Mouse (Mus musculus): ENCODE measurements around the gene Akap8. TPM values are rescaled to one million over a fixed set of nuclear protein-coding genes. Genes with fewer than 3 reads are reported as not detected.
A peak's percentile ranks its signal among the peaks of the same experiment; 100 is the strongest.

Akap8 gene
- polyA plus RNA-seq, 1 experiment from 2014 or later, result 100 TPM

DNA sequence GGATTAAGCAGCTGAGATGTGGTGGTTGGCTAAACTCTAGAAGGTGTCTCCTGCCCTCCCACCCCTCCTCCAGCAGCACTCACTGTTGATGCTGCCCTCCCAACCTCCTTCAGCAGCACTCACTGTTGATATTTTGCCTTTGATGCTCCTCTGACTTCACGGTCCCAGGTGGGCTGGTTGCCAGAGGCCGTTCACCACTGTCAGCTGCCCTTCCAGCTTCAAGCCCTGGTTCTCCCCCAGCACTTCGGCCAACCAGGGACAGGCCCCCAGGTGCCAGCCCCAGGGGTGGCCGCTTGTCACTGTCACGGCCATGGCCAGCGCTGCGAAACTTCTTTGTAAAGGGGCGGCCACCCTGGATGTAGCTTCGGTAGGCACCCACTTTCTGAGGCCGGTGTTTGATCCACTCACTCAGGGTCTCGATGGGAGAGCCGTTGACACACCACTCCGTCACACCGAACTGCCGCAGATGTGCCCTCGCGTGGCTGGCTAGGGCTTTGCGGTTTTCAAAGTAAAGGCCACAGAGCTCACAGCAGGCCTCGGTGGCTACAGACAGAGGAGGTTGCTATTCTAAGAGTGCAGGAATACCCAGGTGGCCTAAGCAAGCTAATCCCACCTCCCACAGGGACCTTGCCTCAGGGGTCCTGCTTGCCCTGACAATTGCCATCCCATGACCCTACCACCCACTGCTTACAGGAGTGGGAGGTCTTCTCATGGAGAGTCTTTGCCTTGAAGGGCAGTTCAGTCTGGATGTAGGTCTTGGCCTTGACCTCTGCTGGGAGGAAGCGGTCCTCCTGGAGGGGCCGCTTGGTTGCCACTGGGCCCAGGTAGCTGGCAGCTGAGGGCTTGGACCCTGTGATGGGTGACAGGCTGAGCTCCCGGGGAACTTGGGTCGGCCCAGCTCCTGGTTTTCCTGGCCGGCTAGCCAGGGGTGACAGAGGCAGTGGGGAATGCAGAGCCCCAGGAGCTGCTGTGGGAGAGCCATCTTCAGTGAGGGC is 36.0 kb upstream of the Akap8 start:
- Histone ChIP-seq H3K27me3 (replicated peaks) (no peaks in the 10 kb centered on the region), H3K36me3 (peaks cover 79% of the 10 kb centered on the region), H3K9ac (replicated peaks) (no peak overlapping the region), H3K4me3 (replicated peaks) (no peak overlapping the region), H3K4me2 (no peak overlapping the region), H3K4me1 (peaks cover 15% of the 10 kb centered on the region), H3K9me3 (replicated peaks) (no peaks in the 10 kb centered on the region), H3K27ac (replicated peaks) (no peak overlapping the region)
- WGBS, result 85% methylated on average over 24 of the region's 24 CpGs
- ATAC-seq (ENCODE audit: low FRiP score), result no peak

DNA sequence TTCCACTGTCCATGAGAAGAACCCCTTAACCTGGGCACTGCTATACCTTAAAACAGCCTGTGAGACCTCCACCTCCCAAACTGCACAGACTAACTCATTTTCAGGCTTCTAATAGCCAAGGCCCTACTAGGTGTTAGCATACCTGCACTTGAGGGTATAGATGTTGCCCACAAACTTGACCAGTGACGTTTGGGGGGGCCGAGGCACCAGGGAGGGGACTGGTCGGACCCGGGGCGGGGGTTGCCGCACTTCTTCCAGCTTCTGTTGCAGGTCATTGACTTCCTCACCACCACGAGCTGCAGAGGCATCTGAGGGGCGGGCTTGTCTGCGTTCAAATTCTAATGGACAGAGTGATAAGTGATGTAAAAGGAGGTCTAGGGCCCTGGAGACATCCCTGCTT is 35.2 kb upstream of the Akap8 start:
- no peak overlapping the region for H3K4me3 ChIP-seq (replicated peaks)

DNA sequence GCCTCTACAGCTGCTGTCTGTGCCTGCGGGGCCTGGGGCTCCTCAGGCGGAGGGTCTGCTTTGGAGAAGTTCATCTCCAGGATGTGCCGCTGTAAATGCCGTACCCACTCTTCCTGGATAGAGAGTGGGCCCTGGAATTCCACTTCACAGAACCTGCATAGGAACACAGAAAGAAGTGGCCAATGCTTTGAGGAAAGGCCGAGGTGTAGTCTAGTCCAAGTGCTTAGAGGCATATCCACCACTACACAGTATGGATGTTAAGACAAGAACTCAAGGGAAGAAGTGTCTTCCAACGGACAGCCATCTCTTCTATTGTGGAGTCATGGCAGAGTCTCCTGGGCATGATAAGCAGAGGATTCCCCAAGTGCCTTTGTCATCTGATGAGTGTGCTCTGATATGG is 34.0 kb upstream of the Akap8 start:
- H3K27ac ChIP-seq (replicated peaks), result 0 out of 2 replicates have a peak overlapping the region, but pooled peaks have one; percentile 56
- H3K4me1 ChIP-seq, result peaks cover 14% of the 10 kb centered on the region
- 91% methylated on average over 6 of the region's 6 CpGs for WGBS
- no peak overlapping the region for H3K4me2 ChIP-seq
- H3K27me3 ChIP-seq (replicated peaks), result no peaks in the 10 kb centered on the region
- H3K9me3 ChIP-seq (replicated peaks), result no peaks in the 10 kb centered on the region
- H3K4me3 ChIP-seq (replicated peaks), result no peak overlapping the region
- H3K9ac ChIP-seq (replicated peaks), result no peak overlapping the region
- no peak for ATAC-seq (ENCODE audit: low FRiP score)
- H3K36me3 ChIP-seq, result peaks cover 62% of the 10 kb centered on the region

More for the DNA sequence above, 35.2 kb upstream of the Akap8 start:
- peaks cover 75% of the 10 kb centered on the region for H3K36me3 ChIP-seq
- WGBS, result 81% methylated on average over 9 of the region's 9 CpGs
- H3K9me3 ChIP-seq (replicated peaks), result no peaks in the 10 kb centered on the region
- no peak overlapping the region for H3K4me2 ChIP-seq
- H3K4me1 ChIP-seq, result peaks cover 13% of the 10 kb centered on the region
- ATAC-seq (ENCODE audit: low FRiP score), result no peak
- no peaks in the 10 kb centered on the region for H3K27me3 ChIP-seq (replicated peaks)
- no peak overlapping the region for H3K27ac ChIP-seq (replicated peaks)
- no peak overlapping the region for H3K9ac ChIP-seq (replicated peaks)

DNA sequence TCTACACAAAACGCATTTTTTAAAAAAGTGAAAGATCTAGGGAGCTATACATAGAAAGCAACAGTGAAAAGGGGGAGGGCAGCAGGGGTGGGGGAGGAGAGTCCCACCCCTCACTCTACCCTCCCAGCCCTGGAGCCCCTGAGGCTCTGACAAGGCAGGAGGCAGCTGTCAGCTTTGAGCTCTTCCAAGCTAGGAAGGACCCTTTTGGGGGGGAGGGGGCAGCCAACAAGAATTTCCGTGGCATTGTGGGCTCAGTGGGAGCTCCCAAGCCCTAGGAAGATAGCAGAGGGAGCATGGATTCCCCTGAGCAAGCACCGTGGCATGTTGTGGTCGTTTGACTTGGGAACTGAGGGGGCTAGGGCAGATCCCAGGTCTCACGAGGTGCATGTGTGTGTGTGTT is 33.2 kb upstream of the Akap8 start:
- no peak overlapping the region for H3K4me3 ChIP-seq (replicated peaks)
- H3K27ac ChIP-seq (replicated peaks), result peak overlapping the region; percentile 56
- H3K4me2 ChIP-seq, result no peak overlapping the region
- no peaks in the 10 kb centered on the region for H3K27me3 ChIP-seq (replicated peaks)
- H3K4me1 ChIP-seq, result peaks cover 17% of the 10 kb centered on the region
- 54% methylated on average over 5 of the region's 5 CpGs for WGBS
- H3K36me3 ChIP-seq, result peaks cover 54% of the 10 kb centered on the region
- H3K9ac ChIP-seq (replicated peaks), result no peak overlapping the region
- no peak for ATAC-seq (ENCODE audit: low FRiP score)
- H3K9me3 ChIP-seq (replicated peaks), result no peaks in the 10 kb centered on the region

DNA sequence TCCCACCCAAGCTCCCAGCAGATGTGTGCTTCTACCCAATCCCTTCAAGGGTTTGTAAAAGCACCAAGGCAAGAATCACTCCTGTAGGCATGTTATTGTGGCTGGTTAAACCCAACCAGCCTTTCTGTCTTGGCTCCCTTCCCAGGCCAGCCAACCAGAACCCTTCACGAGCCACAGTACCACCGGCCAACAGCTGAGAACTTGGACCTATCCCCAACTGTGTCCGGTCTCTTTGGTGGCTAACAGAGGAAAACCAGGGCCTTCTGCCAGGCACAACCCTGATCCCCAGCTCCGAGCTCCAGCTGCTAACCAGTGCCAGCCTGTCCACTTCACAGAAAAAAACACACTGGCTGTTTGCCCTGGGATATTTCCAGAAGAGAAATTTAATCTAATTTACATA is 32.7 kb upstream of the Akap8 start:
- no peak for ATAC-seq (ENCODE audit: low FRiP score)
- Histone ChIP-seq H3K4me1 (peaks cover 23% of the 10 kb centered on the region), H3K9ac (replicated peaks) (no peak overlapping the region), H3K36me3 (peaks cover 49% of the 10 kb centered on the region), H3K4me3 (replicated peaks) (no peak overlapping the region), H3K4me2 (no peak overlapping the region), H3K27ac (replicated peaks) (peak overlapping the region; percentile 56), H3K9me3 (replicated peaks) (no peaks in the 10 kb centered on the region), H3K27me3 (replicated peaks) (no peaks in the 10 kb centered on the region)
- WGBS, result 64% methylated on average over 4 of the region's 4 CpGs

DNA sequence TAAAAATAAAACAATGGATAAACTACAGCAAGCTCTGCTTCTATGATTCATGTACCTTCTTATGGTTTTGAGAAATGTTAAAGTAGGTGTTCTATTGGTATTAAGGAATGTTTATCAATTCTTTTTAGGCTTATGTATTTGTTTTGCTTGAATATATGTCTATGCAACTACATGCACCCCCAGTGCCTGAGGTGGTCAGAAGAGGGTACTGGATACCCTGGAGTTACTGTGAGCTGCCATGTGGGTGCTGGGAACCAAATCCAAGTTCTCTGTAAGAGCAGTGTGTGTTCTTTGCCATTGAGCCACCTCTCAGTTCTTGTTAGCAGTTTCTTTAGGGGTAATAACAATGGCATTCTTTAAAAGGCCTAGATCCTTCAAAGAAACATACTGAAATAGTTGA is 30.7 kb upstream of the Akap8 start:
- no peak for ATAC-seq (ENCODE audit: low FRiP score)
- no peak overlapping the region for H3K27ac ChIP-seq (replicated peaks)
- H3K27me3 ChIP-seq (replicated peaks), result no peaks in the 10 kb centered on the region
- H3K4me3 ChIP-seq (replicated peaks), result no peak overlapping the region
- H3K4me2 ChIP-seq, result no peak overlapping the region
- H3K4me1 ChIP-seq, result peaks cover 35% of the 10 kb centered on the region
- no peak overlapping the region for H3K9ac ChIP-seq (replicated peaks)
- H3K9me3 ChIP-seq (replicated peaks), result no peaks in the 10 kb centered on the region
- H3K36me3 ChIP-seq, result peaks cover 29% of the 10 kb centered on the region

DNA sequence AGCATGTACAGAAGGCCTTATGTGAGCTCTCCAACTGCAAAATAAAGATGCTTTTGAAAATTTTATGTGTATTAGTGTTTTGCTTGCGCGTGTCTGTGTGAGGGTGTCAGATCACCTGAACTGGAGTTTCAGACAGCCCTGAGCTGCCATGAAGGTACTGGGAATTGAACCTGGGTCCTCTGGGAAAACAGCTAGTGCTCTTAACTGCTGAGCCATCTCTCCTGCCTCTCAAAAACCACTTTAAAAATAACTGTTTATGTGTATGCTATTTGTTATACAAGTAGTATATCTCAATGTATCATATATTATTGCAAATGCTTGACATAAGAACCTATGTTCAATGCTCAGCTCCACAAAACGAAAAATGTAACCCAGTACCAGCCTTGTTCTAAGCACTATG is 30.2 kb upstream of the Akap8 start:
- peaks cover 35% of the 10 kb centered on the region for H3K4me1 ChIP-seq
- WGBS, result 79% methylated on average over 3 of the region's 3 CpGs

DNA sequence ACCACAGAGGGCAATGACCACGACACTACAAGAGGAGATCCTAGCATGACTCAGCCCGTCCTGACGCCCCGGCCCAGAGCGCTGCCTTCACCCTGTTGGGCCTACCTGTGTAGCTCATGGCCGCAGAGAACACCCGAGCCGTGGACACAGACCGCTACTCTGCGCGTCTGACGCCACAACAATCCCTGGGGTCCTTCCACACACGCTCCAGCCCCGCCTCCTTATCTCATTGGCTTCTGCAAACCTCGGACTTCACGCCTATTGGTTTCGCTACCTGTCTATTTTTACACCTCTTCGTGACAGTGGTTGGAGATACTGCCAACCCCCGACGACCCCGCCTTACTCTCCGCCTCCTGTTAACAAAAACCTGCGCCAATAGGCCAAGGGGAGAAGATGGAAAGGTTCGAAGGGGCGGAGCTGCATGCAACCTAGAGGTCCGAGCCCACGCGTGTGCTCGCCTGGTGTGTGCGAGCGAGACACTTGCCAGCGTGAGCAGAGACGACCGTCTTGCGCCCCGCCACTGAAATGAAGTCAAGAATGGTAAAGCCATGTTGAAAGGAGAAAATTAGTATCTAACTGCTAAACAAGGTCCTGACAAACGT is 29.4 kb upstream of the Akap8 start, which contains the start of gene Akap8l:
Gene Akap8l (minus strand): TSS at position 226 of the 602 bp plus-strand sequence.
- peaks cover 17% of the 10 kb centered on the region for H3K36me3 ChIP-seq
- peak within 1 kb of the TSS; percentile 89 for H3K4me3 ChIP-seq (replicated peaks)
- H3K27me3 ChIP-seq (replicated peaks), result no peaks in the 10 kb centered on the region
- ATAC-seq (ENCODE audit: low FRiP score), result peak; percentile 97
- peak within 1 kb of the TSS; percentile 92 for H3K27ac ChIP-seq (replicated peaks)
- peaks cover 35% of the 10 kb centered on the region for H3K4me1 ChIP-seq
- H3K9ac ChIP-seq (replicated peaks), result peak within 1 kb of the TSS; percentile 92
- no peaks in the 10 kb centered on the region for H3K9me3 ChIP-seq (replicated peaks)
- peak within 1 kb of the TSS; percentile 86 for H3K4me2 ChIP-seq
- under 1% methylated on average over 37 of the region's 37 CpGs for WGBS

More for the DNA sequence above, 30.2 kb upstream of the Akap8 start:
- Histone ChIP-seq H3K27me3 (replicated peaks) (no peaks in the 10 kb centered on the region), H3K9me3 (replicated peaks) (no peaks in the 10 kb centered on the region), H3K9ac (replicated peaks) (no peak overlapping the region; the same call in 1 of the 2 replicates), H3K27ac (replicated peaks) (no peak overlapping the region), H3K4me3 (replicated peaks) (peak overlapping the region; percentile 89; the same call in 1 of the 2 replicates), H3K36me3 (peaks cover 24% of the 10 kb centered on the region), H3K4me2 (peak overlapping the region; percentile 86)
- ATAC-seq (ENCODE audit: low FRiP score), result no peak

DNA sequence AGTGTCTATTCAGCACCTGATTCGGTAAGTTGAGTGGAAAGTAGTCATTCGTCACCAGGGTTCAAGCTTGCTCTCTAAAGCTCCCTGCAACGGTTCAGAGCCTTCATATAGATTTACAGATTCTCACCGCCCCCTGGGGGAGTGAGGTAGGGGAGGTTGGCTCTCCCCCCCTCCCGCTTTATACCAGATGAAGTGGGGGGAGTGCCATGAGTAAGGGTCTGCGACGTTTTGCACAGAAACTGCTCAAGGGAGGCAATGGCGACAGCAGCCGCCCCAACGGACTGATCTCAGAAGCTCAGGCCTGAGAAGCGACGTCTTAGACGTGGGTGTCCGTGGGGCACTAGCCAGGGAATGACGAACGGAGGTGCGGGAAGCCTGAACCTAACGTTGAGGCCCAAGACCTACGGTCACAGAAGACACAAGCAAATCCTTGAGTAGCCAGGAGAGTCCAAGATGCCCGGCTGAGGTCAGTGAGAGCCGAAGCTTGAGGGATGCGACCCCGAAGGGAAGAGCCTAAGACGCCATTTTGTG is 28.9 kb upstream of the Akap8 start:
- peak overlapping the region; percentile 86 for H3K4me2 ChIP-seq
- peak overlapping the region; percentile 92 for H3K27ac ChIP-seq (replicated peaks)
- H3K27me3 ChIP-seq (replicated peaks), result no peaks in the 10 kb centered on the region
- under 1% methylated on average over 24 of the region's 24 CpGs for WGBS
- peak overlapping the region; percentile 92 for H3K9ac ChIP-seq (replicated peaks)
- no peaks in the 10 kb centered on the region for H3K9me3 ChIP-seq (replicated peaks)
- H3K4me1 ChIP-seq, result peaks cover 35% of the 10 kb centered on the region
- H3K36me3 ChIP-seq, result peaks cover 14% of the 10 kb centered on the region
- H3K4me3 ChIP-seq (replicated peaks), result peak overlapping the region; percentile 89
- peak; percentile 43 for ATAC-seq (ENCODE audit: low FRiP score)

DNA sequence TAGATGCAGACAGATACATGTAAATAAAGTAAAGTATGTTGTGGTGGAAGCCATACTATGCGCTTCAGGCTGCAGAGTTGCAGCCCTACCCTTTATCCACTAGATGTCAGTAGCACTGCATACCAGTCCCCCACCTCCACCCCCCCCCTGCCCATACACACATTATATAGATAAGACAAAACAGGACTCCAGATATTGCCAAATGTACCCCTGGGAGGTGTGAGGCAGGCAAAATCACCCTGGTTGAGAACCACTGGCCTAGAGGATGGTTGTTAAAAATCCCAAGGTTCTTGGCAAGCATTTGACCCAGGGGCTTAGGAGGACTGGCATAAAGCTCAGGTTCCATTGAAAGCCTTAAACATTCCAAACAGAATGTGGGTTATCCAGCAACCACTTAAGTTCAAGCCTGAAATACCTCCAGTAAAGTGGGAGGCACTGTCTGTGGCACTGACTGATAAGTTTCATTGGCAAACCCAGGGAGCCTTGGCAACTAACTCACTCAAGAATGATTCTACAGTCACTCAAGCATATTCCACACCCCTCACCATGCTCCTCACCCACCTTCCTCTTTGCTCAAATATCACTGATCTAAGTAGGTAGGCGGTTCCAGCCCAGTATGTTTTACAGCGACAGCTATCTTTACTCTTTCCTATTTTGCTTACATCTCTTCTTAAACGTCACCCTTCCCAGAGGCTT is 28.1 kb upstream of the Akap8 start:
- peaks cover 14% of the 10 kb centered on the region for H3K36me3 ChIP-seq
- no peaks in the 10 kb centered on the region for H3K9me3 ChIP-seq (replicated peaks)
- H3K27ac ChIP-seq (replicated peaks), result peak overlapping the region; percentile 92
- 13% methylated on average over 4 of the region's 4 CpGs for WGBS
- H3K9ac ChIP-seq (replicated peaks), result peak overlapping the region; percentile 92
- H3K4me1 ChIP-seq, result peaks cover 29% of the 10 kb centered on the region
- ATAC-seq (ENCODE audit: low FRiP score), result peak; percentile 12; the same call in 1 of the 2 replicates
- no peaks in the 10 kb centered on the region for H3K27me3 ChIP-seq (replicated peaks)
- H3K4me2 ChIP-seq, result peak overlapping the region; percentile 86
- H3K4me3 ChIP-seq (replicated peaks), result peak overlapping the region; percentile 89

DNA sequence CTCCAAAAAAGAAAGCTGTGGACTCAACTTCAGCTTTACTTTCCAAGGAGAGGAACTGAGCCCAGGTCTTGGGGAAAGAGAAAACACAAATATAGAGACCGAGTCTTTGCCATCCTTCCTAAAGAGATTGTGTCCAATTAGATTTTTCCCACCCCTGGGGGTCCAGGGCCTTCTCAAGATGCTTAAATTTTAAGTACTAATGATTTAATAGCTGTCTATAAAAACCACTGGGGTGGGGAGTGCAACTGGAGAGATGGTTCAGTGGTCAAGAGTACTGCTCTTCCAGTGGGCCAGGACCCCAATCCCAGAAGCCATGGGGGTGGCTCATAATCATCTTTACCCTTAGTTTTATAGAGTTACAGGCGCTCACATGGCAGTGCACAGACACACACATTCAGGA is 27.4 kb upstream of the Akap8 start:
- 86% methylated on average over 2 of the region's 2 CpGs for WGBS

More for the DNA sequence above, 27.4 kb upstream of the Akap8 start:
- Histone ChIP-seq H3K27me3 (replicated peaks) (no peaks in the 10 kb centered on the region), H3K36me3 (peaks cover 16% of the 10 kb centered on the region), H3K9ac (replicated peaks) (peak overlapping the region; percentile 30; the same call in 1 of the 2 replicates), H3K9me3 (replicated peaks) (no peaks in the 10 kb centered on the region), H3K4me1 (peaks cover 27% of the 10 kb centered on the region), H3K4me2 (peak overlapping the region; percentile 86), H3K4me3 (replicated peaks) (peak overlapping the region; percentile 89; the same call in 1 of the 2 replicates), H3K27ac (replicated peaks) (no peak overlapping the region)
- ATAC-seq (ENCODE audit: low FRiP score), result no peak

Measured in neural tube, embryonic 15.5 days (tissue).